Mouse (Mus musculus) gastrocnemius, postnatal 14 days (tissue): ENCODE results near the gene B9d2. TPM values are rescaled to one million over a fixed set of nuclear protein-coding genes. Genes with fewer than 3 reads are reported as not detected.

Source experiments
- DNase-seq: peaks from one replicate; pipeline ENCODE4 v3.0.0; 2021; ENCODE audit warnings: mixed read lengths
- intact Hi-C: fragments of 180-260 bp; cut with DNase I; formaldehyde crosslinking; loops from one replicate; pipeline ENCODE4 v1.15.1; 2025; ENCODE audit warnings: low total_unique reads
- total RNA-seq, 2 experiments: library from RNA; stranded (reverse); gene quantifications; 2 replicates each; pipeline ENCODE4 v1.2.3; 2021

B9d2 gene
- total RNA-seq, 2 experiments from 2014 or later: 9.7 to 11.3 TPM

- intact Hi-C loops: no loop called here
- DNase-seq: no peak
These were observed 8.9 kb upstream of the B9d2 start for GRCm38 (mm10) chr7:25671686-25672085.

GRCm38 (mm10) chr7:25672442-25672841, 8.1 kb upstream of the B9d2 start:
- intact Hi-C loops: no loop called here
- DNase-seq: no peak

- intact Hi-C loops: no loop called here
These were observed 6.3 kb upstream of the B9d2 start for GRCm38 (mm10) chr7:25674297-25674696.

GRCm38 (mm10) chr7:25674719-25675300, 5.8 kb upstream of the B9d2 start, which contains the start of gene Tmem91:
TSS of gene Tmem91 (minus strand) at chr7:25675166.
- intact Hi-C loops: no loop called here
- DNase-seq: no peak

More at GRCm38 (mm10) chr7:25674297-25674696, 6.3 kb upstream of the B9d2 start:
- DNase-seq: no peak

- DNase-seq: no peak
- intact Hi-C loops: no loop called here
These were observed 5.2 kb upstream of the B9d2 start for GRCm38 (mm10) chr7:25675405-25675804.

GRCm38 (mm10) chr7:25676085-25676781, 4.3 kb upstream of the B9d2 start:
- DNase-seq: peak; percentile 81
- intact Hi-C loops: no loop called here

- intact Hi-C loops: no loop called here
- no peak for DNase-seq
These were observed 3.6 kb upstream of the B9d2 start for GRCm38 (mm10) chr7:25677013-25677412.

GRCm38 (mm10) chr7:25679971-25680370, 609 bp upstream of the B9d2 start:
- DNase-seq: no peak
- intact Hi-C loops: no loop called here

- intact Hi-C loops: no loop called here
- DNase-seq: no peak
These were observed 1.0 kb downstream of the B9d2 start for GRCm38 (mm10) chr7:25681341-25682231.

GRCm38 (mm10) chr7:25683474-25684180, 3.0 kb downstream of the B9d2 start:
- intact Hi-C loops: no loop called here

GRCm38 (mm10) chr7:25684659-25685058, 4.1 kb downstream of the B9d2 start:
- intact Hi-C loops: no loop called here

More at GRCm38 (mm10) chr7:25683474-25684180, 3.0 kb downstream of the B9d2 start:
- no peak for DNase-seq

GRCm38 (mm10) chr7:25685926-25686470, 5.4 kb downstream of the B9d2 start:
- no peak for DNase-seq
- intact Hi-C loops: no loop called here

More at GRCm38 (mm10) chr7:25684659-25685058, 4.1 kb downstream of the B9d2 start:
- DNase-seq: no peak

- DNase-seq: peak; percentile 83
- intact Hi-C loops: no loop called here
These were observed 6.3 kb downstream of the B9d2 start, which contains the start of gene Tgfb1 for GRCm38 (mm10) chr7:25686680-25687531. TSS of gene Tgfb1 (plus strand) at chr7:25687002.

GRCm38 (mm10) chr7:25687811-25688401, 7.3 kb downstream of the B9d2 start:
- intact Hi-C loops: no loop called here
- peak; percentile 52 for DNase-seq

- intact Hi-C loops: no loop called here
- DNase-seq: peak; percentile 80
These were observed 8.4 kb downstream of the B9d2 start for GRCm38 (mm10) chr7:25688810-25689586.

GRCm38 (mm10) chr7:25689603-25690021, 9.0 kb downstream of the B9d2 start:
- no peak for DNase-seq
- intact Hi-C loops: no loop called here

GRCm38 (mm10) chr7:25690051-25690450, 9.5 kb downstream of the B9d2 start:
- intact Hi-C loops: no loop called here
- no peak for DNase-seq
